Mouse (Mus musculus) limb, embryonic 11.5 days (tissue): ENCODE results near the gene Parpbp. TPM values are rescaled to one million over a fixed set of nuclear protein-coding genes. Genes with fewer than 3 reads are reported as not detected.

Source experiments
- ATAC-seq: fragments of 200-750 bp; cut with Nextera tagmentation; 2 replicates; pipeline ENCODE4 v1.8.0; 2017; ENCODE audit warnings: low read depth; ENCODE audit not compliant: insufficient number of reproducible peaks, low FRiP score, low TSS enrichment
- DNase-seq: peaks from one replicate; pipeline ENCODE4 v3.0.0-alpha.2; 2015; ENCODE audit warnings: low spot score
- H3K27ac ChIP-seq: fragments of 300-500 bp; sonication (generic); replicated peaks from 2 replicates; pipeline ENCODE4 v1.5.1; 2014; ENCODE audit warnings: low read depth, mild to moderate bottlenecking, low read length
- H3K27me3 ChIP-seq: fragments of 300-500 bp; sonication (generic); 2 replicates; pipeline ENCODE4 v1.6.1; 2014; ENCODE audit warnings: mild to moderate bottlenecking, low read length, mixed read lengths; ENCODE audit not compliant: control insufficient read depth, insufficient read depth
- H3K36me3 ChIP-seq: fragments of 300-500 bp; sonication (generic); 2 replicates; pipeline ENCODE4 v1.6.1; 2014; ENCODE audit warnings: mild to moderate bottlenecking, low read length, moderate library complexity, mixed read lengths; ENCODE audit not compliant: control insufficient read depth, insufficient read depth
- H3K4me1 ChIP-seq: fragments of 300-500 bp; sonication (generic); 2 replicates; pipeline ENCODE4 v1.6.1; 2014; ENCODE audit warnings: low read length, mixed read lengths; ENCODE audit not compliant: control insufficient read depth, insufficient read depth
- H3K4me2 ChIP-seq: fragments of 300-500 bp; sonication (generic); 2 replicates; pipeline ENCODE4 v1.6.1; 2014; ENCODE audit warnings: low read depth, mild to moderate bottlenecking, moderate library complexity; ENCODE audit not compliant: severe bottlenecking
- H3K4me3 ChIP-seq: fragments of 300-500 bp; sonication (generic); 2 replicates; pipeline ENCODE4 v1.5.1; 2014; ENCODE audit warnings: low read depth, low read length
- H3K9ac ChIP-seq: fragments of 300-500 bp; sonication (generic); 2 replicates; pipeline ENCODE4 v1.6.1; 2014; ENCODE audit warnings: mild to moderate bottlenecking, low read length
- H3K9me3 ChIP-seq: fragments of 300-500 bp; sonication (generic); 2 replicates; pipeline ENCODE4 v1.6.1; 2016; ENCODE audit warnings: low read length; ENCODE audit not compliant: control insufficient read depth
- WGBS: fragments of 180-500 bp; shearing (Covaris S2); extraction: QIAGEN DNeasy Blood & Tissue Kit; methylation state at CpG from one replicate; pipeline ENCODE4 v1.1.7; 2014; 5-methylcytosine and 5-hydroxymethylcytosine counted together
- polyA plus RNA-seq: library from polyadenylated mRNA; unstranded; fragments of >200 nt; fragmentation: Nextera tagmentation; extraction: Ambion mirVana; gene quantifications from 2 replicates; pipeline ENCODE4 v1.2.1, GENCODE M21; 2014

Parpbp gene
- polyA plus RNA-seq, result 17.8 and 20.6 TPM in 2 replicates

- ATAC-seq, result peak; percentile 93
- Histone ChIP-seq H3K4me1 (peaks cover 8% of the 10 kb centered on the region), H3K36me3 (no peaks in the 10 kb centered on the region; the same call in 1 of the 2 replicates), H3K4me2 (peak within 1 kb of the TSS; percentile 81), H3K4me3 (peak within 1 kb of the TSS; percentile 81), H3K9ac (peak within 1 kb of the TSS; percentile 82), H3K27ac (no peak within 1 kb of the TSS), H3K27me3 (no peaks in the 10 kb centered on the region), H3K9me3 (no peaks in the 10 kb centered on the region)
- DNase-seq, result peak; percentile 93
- WGBS, result 1% methylated on average over 53 of the region's 53 CpGs
These were observed at the start of gene Parpbp, which contains the start of gene Nup37 for GRCm38 (mm10) chr10:88146707-88147477. Gene Parpbp, minus strand, starts transcription at chr10:88146941. Gene Nup37, plus strand, starts transcription at chr10:88146992.

- ATAC-seq, result no peak
- Histone ChIP-seq H3K36me3 (no peaks in the 10 kb centered on the region; the same call in none of the 2 replicates), H3K9ac (no peak overlapping the region), H3K27ac (no peak overlapping the region), H3K27me3 (no peaks in the 10 kb centered on the region), H3K4me1 (no peaks in the 10 kb centered on the region), H3K4me2 (no peak overlapping the region), H3K9me3 (no peaks in the 10 kb centered on the region), H3K4me3 (no peak overlapping the region)
- DNase-seq, result no peak
- 87% methylated on average over 7 of the region's 7 CpGs for WGBS
These were observed 20.8 kb upstream of the Parpbp start for GRCm38 (mm10) chr10:88167438-88168077.

GRCm38 (mm10) chr10:88166158-88166557 lies 19.4 kb upstream of the Parpbp start:
- Histone ChIP-seq H3K36me3 (no peaks in the 10 kb centered on the region; the same call in none of the 2 replicates), H3K4me2 (no peak overlapping the region), H3K27me3 (no peaks in the 10 kb centered on the region), H3K4me1 (no peaks in the 10 kb centered on the region), H3K4me3 (no peak overlapping the region), H3K9me3 (no peaks in the 10 kb centered on the region), H3K27ac (no peak overlapping the region), H3K9ac (no peak overlapping the region)
- 97% methylated on average over 3 of the region's 3 CpGs for WGBS
- ATAC-seq, result no peak
- DNase-seq, result no peak

- no peaks in the 10 kb centered on the region; the same call in 1 of the 2 replicates for H3K36me3 ChIP-seq
- DNase-seq, result no peak
- no peak overlapping the region for H3K27ac ChIP-seq
- no peak overlapping the region for H3K4me3 ChIP-seq
- ATAC-seq, result no peak
- H3K4me2 ChIP-seq, result no peak overlapping the region
- H3K9ac ChIP-seq, result no peak overlapping the region
- no peaks in the 10 kb centered on the region for H3K9me3 ChIP-seq
- no peaks in the 10 kb centered on the region for H3K4me1 ChIP-seq
- 97% methylated on average over 5 of the region's 5 CpGs for WGBS
- H3K27me3 ChIP-seq, result no peaks in the 10 kb centered on the region
These were observed 15.9 kb upstream of the Parpbp start for GRCm38 (mm10) chr10:88162676-88163075.

- Histone ChIP-seq H3K9me3 (no peaks in the 10 kb centered on the region), H3K4me3 (no peak overlapping the region), H3K27ac (no peak overlapping the region), H3K4me1 (no peaks in the 10 kb centered on the region), H3K9ac (no peak overlapping the region), H3K4me2 (no peak overlapping the region), H3K27me3 (no peaks in the 10 kb centered on the region), H3K36me3 (no peaks in the 10 kb centered on the region; the same call in 1 of the 2 replicates)
- ATAC-seq (no peak), DNase-seq (no peak)
- 96% methylated on average over 2 of the region's 2 CpGs for WGBS
These were observed 15.4 kb upstream of the Parpbp start for GRCm38 (mm10) chr10:88162096-88162495.

- Histone ChIP-seq H3K4me3 (no peak overlapping the region), H3K9ac (no peak overlapping the region), H3K27me3 (no peaks in the 10 kb centered on the region), H3K9me3 (no peaks in the 10 kb centered on the region), H3K27ac (no peak overlapping the region), H3K4me2 (no peak overlapping the region), H3K36me3 (peaks cover 2% of the 10 kb centered on the region; the same call in 1 of the 2 replicates), H3K4me1 (no peaks in the 10 kb centered on the region)
- DNase-seq (no peak), ATAC-seq (no peak)
- 93% methylated on average over 6 of the region's 6 CpGs for WGBS
These were observed 4.9 kb upstream of the Parpbp start for GRCm38 (mm10) chr10:88151658-88152057.

- DNase-seq, result no peak
- Histone ChIP-seq H3K4me2 (no peak overlapping the region), H3K4me3 (no peak overlapping the region), H3K36me3 (peaks cover 2% of the 10 kb centered on the region; the same call in 1 of the 2 replicates), H3K9me3 (no peaks in the 10 kb centered on the region), H3K27ac (no peak overlapping the region), H3K27me3 (no peaks in the 10 kb centered on the region), H3K4me1 (peaks cover 3% of the 10 kb centered on the region), H3K9ac (no peak overlapping the region)
- whole genome bisulfite sequencing, result 90% methylated on average over 4 of the region's 4 CpGs
- no peak for ATAC-seq
These were observed 3.6 kb upstream of the Parpbp start for GRCm38 (mm10) chr10:88150381-88150780.

GRCm38 (mm10) chr10:88146187-88146586 lies 554 bp downstream of the Parpbp start:
- Histone ChIP-seq H3K27me3 (no peaks in the 10 kb centered on the region), H3K4me2 (peak overlapping the region; percentile 81), H3K9me3 (no peaks in the 10 kb centered on the region), H3K4me3 (peak overlapping the region; percentile 81), H3K36me3 (no peaks in the 10 kb centered on the region; the same call in 1 of the 2 replicates), H3K27ac (no peak overlapping the region), H3K9ac (peak overlapping the region; percentile 82), H3K4me1 (peaks cover 8% of the 10 kb centered on the region)
- no peak for ATAC-seq
- WGBS, result 23% methylated on average over 7 of the region's 7 CpGs
- DNase-seq, result no peak
